Mouse (Mus musculus): ENCODE results near the gene Gpc6. TPM values are rescaled to one million over a fixed set of nuclear protein-coding genes. Genes with fewer than 3 reads are reported as not detected.

Gene Gpc6
- polyA plus RNA-seq, 1 experiment from 2014 or later = 86.1 TPM

GRCm38 (mm10) chr14:117166350-117166749 is 241.2 kb downstream of the Gpc6 start:
- Histone ChIP-seq H3K4me1 (ENCODE audit: control insufficient read depth, insufficient read depth, low read length) (no peaks in the 10 kb centered on the region), H3K9ac (replicated peaks; ENCODE audit: low read depth, low read length) (no peak overlapping the region), H3K27ac (ENCODE audit: low read length) (no peak overlapping the region), H3K4me2 (replicated peaks; ENCODE audit: low read depth, low read length) (no peak overlapping the region), H3K36me3 (ENCODE audit: control insufficient read depth, insufficient read depth, low read length) (no peaks in the 10 kb centered on the region), H3K4me3 (ENCODE audit: low read depth, low read length) (no peak overlapping the region), H3K9me3 (ENCODE audit: control insufficient read depth, low read depth, low read length) (no peaks in the 10 kb centered on the region), H3K27me3 (ENCODE audit: control insufficient read depth, insufficient read depth, low read length) (no peaks in the 10 kb centered on the region)
- 91% methylated on average over 5 of the region's 5 CpGs for WGBS
- ATAC-seq (ENCODE audit: insufficient number of reproducible peaks, insufficient read depth, low FRiP score, low read depth) = no peak

- Histone ChIP-seq H3K4me1 (ENCODE audit: control insufficient read depth, insufficient read depth, low read length) (no peaks in the 10 kb centered on the region), H3K27me3 (ENCODE audit: control insufficient read depth, insufficient read depth, low read length) (no peaks in the 10 kb centered on the region), H3K4me2 (replicated peaks; ENCODE audit: low read depth, low read length) (no peak overlapping the region), H3K9me3 (ENCODE audit: control insufficient read depth, low read depth, low read length) (no peaks in the 10 kb centered on the region), H3K4me3 (ENCODE audit: low read depth, low read length) (no peak overlapping the region), H3K27ac (ENCODE audit: low read length) (no peak overlapping the region), H3K36me3 (ENCODE audit: control insufficient read depth, insufficient read depth, low read length) (no peaks in the 10 kb centered on the region), H3K9ac (replicated peaks; ENCODE audit: low read depth, low read length) (no peak overlapping the region)
- 86% methylated on average over 2 of the region's 2 CpGs for WGBS
- ATAC-seq (ENCODE audit: insufficient number of reproducible peaks, insufficient read depth, low FRiP score, low read depth) = no peak
Measured at GRCm38 (mm10) chr14:117193364-117193763, 268.2 kb downstream of the Gpc6 start.

- Histone ChIP-seq H3K36me3 (ENCODE audit: control insufficient read depth, insufficient read depth, low read length) (no peaks in the 10 kb centered on the region), H3K4me2 (replicated peaks; ENCODE audit: low read depth, low read length) (no peak overlapping the region), H3K9ac (replicated peaks; ENCODE audit: low read depth, low read length) (no peak overlapping the region), H3K27me3 (ENCODE audit: control insufficient read depth, insufficient read depth, low read length) (no peaks in the 10 kb centered on the region), H3K9me3 (ENCODE audit: control insufficient read depth, low read depth, low read length) (no peaks in the 10 kb centered on the region), H3K4me1 (ENCODE audit: control insufficient read depth, insufficient read depth, low read length) (no peaks in the 10 kb centered on the region), H3K27ac (ENCODE audit: low read length) (no peak overlapping the region), H3K4me3 (ENCODE audit: low read depth, low read length) (no peak overlapping the region)
- no peak for ATAC-seq (ENCODE audit: insufficient number of reproducible peaks, insufficient read depth, low FRiP score, low read depth)
- WGBS = 78% methylated on average over 2 of the region's 2 CpGs
Measured at GRCm38 (mm10) chr14:117202012-117202411, 276.9 kb downstream of the Gpc6 start.

GRCm38 (mm10) chr14:117203960-117204359 is 278.8 kb downstream of the Gpc6 start:
- H3K36me3 ChIP-seq (ENCODE audit: control insufficient read depth, insufficient read depth, low read length) = no peaks in the 10 kb centered on the region
- 84% methylated on average over 3 of the region's 3 CpGs for WGBS

GRCm38 (mm10) chr14:117214373-117214772 is 289.3 kb downstream of the Gpc6 start:
- no peak overlapping the region for H3K4me3 ChIP-seq (ENCODE audit: low read depth, low read length)
- no peaks in the 10 kb centered on the region for H3K9me3 ChIP-seq (ENCODE audit: control insufficient read depth, low read depth, low read length)
- H3K27ac ChIP-seq (ENCODE audit: low read length) = no peak overlapping the region
- no peaks in the 10 kb centered on the region for H3K36me3 ChIP-seq (ENCODE audit: control insufficient read depth, insufficient read depth, low read length)
- no peaks in the 10 kb centered on the region for H3K27me3 ChIP-seq (ENCODE audit: control insufficient read depth, insufficient read depth, low read length)
- H3K4me1 ChIP-seq (ENCODE audit: control insufficient read depth, insufficient read depth, low read length) = no peaks in the 10 kb centered on the region
- no peak overlapping the region for H3K4me2 ChIP-seq (replicated peaks; ENCODE audit: low read depth, low read length)
- ATAC-seq (ENCODE audit: insufficient number of reproducible peaks, insufficient read depth, low FRiP score, low read depth) = no peak
- H3K9ac ChIP-seq (replicated peaks; ENCODE audit: low read depth, low read length) = no peak overlapping the region

More at GRCm38 (mm10) chr14:117203960-117204359, 278.8 kb downstream of the Gpc6 start:
- Histone ChIP-seq H3K27me3 (ENCODE audit: control insufficient read depth, insufficient read depth, low read length) (no peaks in the 10 kb centered on the region), H3K9ac (replicated peaks; ENCODE audit: low read depth, low read length) (no peak overlapping the region), H3K4me1 (ENCODE audit: control insufficient read depth, insufficient read depth, low read length) (no peaks in the 10 kb centered on the region), H3K27ac (ENCODE audit: low read length) (no peak overlapping the region), H3K4me3 (ENCODE audit: low read depth, low read length) (no peak overlapping the region), H3K4me2 (replicated peaks; ENCODE audit: low read depth, low read length) (no peak overlapping the region), H3K9me3 (ENCODE audit: control insufficient read depth, low read depth, low read length) (no peaks in the 10 kb centered on the region)
- no peak for ATAC-seq (ENCODE audit: insufficient number of reproducible peaks, insufficient read depth, low FRiP score, low read depth)

GRCm38 (mm10) chr14:117226920-117227319 is 301.8 kb downstream of the Gpc6 start:
- no peak overlapping the region for H3K27ac ChIP-seq (ENCODE audit: low read length)
- H3K4me2 ChIP-seq (replicated peaks; ENCODE audit: low read depth, low read length) = no peak overlapping the region
- no peak overlapping the region for H3K4me3 ChIP-seq (ENCODE audit: low read depth, low read length)
- no peaks in the 10 kb centered on the region for H3K36me3 ChIP-seq (ENCODE audit: control insufficient read depth, insufficient read depth, low read length)
- ATAC-seq (ENCODE audit: insufficient number of reproducible peaks, insufficient read depth, low FRiP score, low read depth) = no peak
- H3K27me3 ChIP-seq (ENCODE audit: control insufficient read depth, insufficient read depth, low read length) = no peaks in the 10 kb centered on the region
- no peaks in the 10 kb centered on the region for H3K9me3 ChIP-seq (ENCODE audit: control insufficient read depth, low read depth, low read length)
- no peak overlapping the region for H3K9ac ChIP-seq (replicated peaks; ENCODE audit: low read depth, low read length)
- H3K4me1 ChIP-seq (ENCODE audit: control insufficient read depth, insufficient read depth, low read length) = no peaks in the 10 kb centered on the region

GRCm38 (mm10) chr14:117230476-117230875 is 305.4 kb downstream of the Gpc6 start:
- H3K27me3 ChIP-seq (ENCODE audit: control insufficient read depth, insufficient read depth, low read length) = no peaks in the 10 kb centered on the region
- no peak for ATAC-seq (ENCODE audit: insufficient number of reproducible peaks, insufficient read depth, low FRiP score, low read depth)

GRCm38 (mm10) chr14:117238226-117238625 is 313.1 kb downstream of the Gpc6 start:
- no peak overlapping the region for H3K4me2 ChIP-seq (replicated peaks; ENCODE audit: low read depth, low read length)
- no peaks in the 10 kb centered on the region for H3K9me3 ChIP-seq (ENCODE audit: control insufficient read depth, low read depth, low read length)
- WGBS = 93% methylated on average over 6 of the region's 6 CpGs
- no peak overlapping the region for H3K9ac ChIP-seq (replicated peaks; ENCODE audit: low read depth, low read length)
- no peak overlapping the region for H3K27ac ChIP-seq (ENCODE audit: low read length)
- no peaks in the 10 kb centered on the region for H3K27me3 ChIP-seq (ENCODE audit: control insufficient read depth, insufficient read depth, low read length)
- no peak for ATAC-seq (ENCODE audit: insufficient number of reproducible peaks, insufficient read depth, low FRiP score, low read depth)
- H3K4me1 ChIP-seq (ENCODE audit: control insufficient read depth, insufficient read depth, low read length) = no peaks in the 10 kb centered on the region
- H3K4me3 ChIP-seq (ENCODE audit: low read depth, low read length) = no peak overlapping the region
- H3K36me3 ChIP-seq (ENCODE audit: control insufficient read depth, insufficient read depth, low read length) = no peaks in the 10 kb centered on the region

More at GRCm38 (mm10) chr14:117230476-117230875, 305.4 kb downstream of the Gpc6 start:
- H3K4me3 ChIP-seq (ENCODE audit: low read depth, low read length) = no peak overlapping the region
- H3K4me1 ChIP-seq (ENCODE audit: control insufficient read depth, insufficient read depth, low read length) = no peaks in the 10 kb centered on the region
- no peak overlapping the region for H3K4me2 ChIP-seq (replicated peaks; ENCODE audit: low read depth, low read length)
- no peak overlapping the region for H3K27ac ChIP-seq (ENCODE audit: low read length)
- no peaks in the 10 kb centered on the region for H3K9me3 ChIP-seq (ENCODE audit: control insufficient read depth, low read depth, low read length)
- no peak overlapping the region for H3K9ac ChIP-seq (replicated peaks; ENCODE audit: low read depth, low read length)
- H3K36me3 ChIP-seq (ENCODE audit: control insufficient read depth, insufficient read depth, low read length) = no peaks in the 10 kb centered on the region
- 73% methylated on average over 4 of the region's 4 CpGs for WGBS

GRCm38 (mm10) chr14:117239694-117240427 is 314.7 kb downstream of the Gpc6 start:
- 77% methylated on average over 8 of the region's 8 CpGs for WGBS
- H3K27ac ChIP-seq (ENCODE audit: low read length) = no peak overlapping the region
- H3K4me2 ChIP-seq (replicated peaks; ENCODE audit: low read depth, low read length) = no peak overlapping the region
- ATAC-seq (ENCODE audit: insufficient number of reproducible peaks, insufficient read depth, low FRiP score, low read depth) = no peak
- H3K9ac ChIP-seq (replicated peaks; ENCODE audit: low read depth, low read length) = no peak overlapping the region
- no peaks in the 10 kb centered on the region for H3K9me3 ChIP-seq (ENCODE audit: control insufficient read depth, low read depth, low read length)
- H3K27me3 ChIP-seq (ENCODE audit: control insufficient read depth, insufficient read depth, low read length) = no peaks in the 10 kb centered on the region
- H3K4me1 ChIP-seq (ENCODE audit: control insufficient read depth, insufficient read depth, low read length) = no peaks in the 10 kb centered on the region
- H3K4me3 ChIP-seq (ENCODE audit: low read depth, low read length) = no peak overlapping the region
- H3K36me3 ChIP-seq (ENCODE audit: control insufficient read depth, insufficient read depth, low read length) = no peaks in the 10 kb centered on the region

All from stomach, embryonic 14.5 days (tissue).